Mouse (Mus musculus) left cerebral cortex, postnatal 4 days (tissue): ENCODE measurements around the gene Rad51b. TPM values are rescaled to one million over a fixed set of nuclear protein-coding genes. Genes with fewer than 3 reads are reported as not detected.
A peak's percentile ranks its signal among the peaks of the same experiment; 100 is the strongest.

Source experiments
- DNase-seq: peaks from one replicate; pipeline ENCODE4 v3.0.0-alpha.2; 2022
- intact Hi-C: fragments of 180-260 bp; cut with DNase I; formaldehyde crosslinking; loops from one replicate; pipeline ENCODE4 v1.15.1; 2025
- total RNA-seq, 2 experiments: library from RNA; stranded (reverse); gene quantifications; 2 replicates each; pipeline ENCODE4 v1.2.3; 2021

The Rad51b gene
- total RNA-seq, 2 experiments from 2014 or later: 0.56 to 0.84 TPM

DNA sequence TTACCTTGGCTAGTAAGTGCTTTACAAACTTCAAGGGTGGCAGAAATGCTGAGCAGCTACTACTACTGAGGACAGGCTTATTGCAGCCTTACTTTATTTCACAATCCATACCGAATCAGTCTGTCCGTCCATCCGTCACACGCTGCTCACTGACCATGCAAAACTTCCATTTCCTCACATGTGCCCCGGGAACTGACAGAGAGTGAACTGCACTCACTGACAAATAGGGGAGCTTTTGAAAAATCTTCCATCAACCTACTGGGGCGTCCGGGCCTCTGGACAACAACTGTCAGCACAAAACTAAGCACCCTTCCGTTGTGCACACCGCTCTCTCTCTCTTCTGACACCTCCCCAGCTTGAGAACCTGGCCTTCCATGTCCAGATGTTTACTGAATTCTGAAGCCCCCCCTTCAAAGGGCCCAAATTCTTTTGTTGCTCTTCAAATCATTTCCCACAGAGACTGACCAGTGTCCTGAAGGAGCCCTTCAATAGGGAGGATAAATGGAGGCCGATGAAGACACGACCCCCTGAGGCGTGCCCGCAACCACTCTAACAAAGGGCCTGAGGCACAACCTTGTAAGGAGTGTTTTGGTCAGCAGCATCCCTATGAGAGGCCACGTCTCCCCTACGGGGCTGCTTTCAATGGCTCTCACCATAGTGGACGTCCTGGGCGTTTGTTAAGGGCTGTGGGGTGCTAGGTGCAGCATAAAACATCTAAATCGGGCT, 515.9 kb downstream of the Rad51b start:
- intact Hi-C loops: no loop called here
- no peak for DNase-seq

DNA sequence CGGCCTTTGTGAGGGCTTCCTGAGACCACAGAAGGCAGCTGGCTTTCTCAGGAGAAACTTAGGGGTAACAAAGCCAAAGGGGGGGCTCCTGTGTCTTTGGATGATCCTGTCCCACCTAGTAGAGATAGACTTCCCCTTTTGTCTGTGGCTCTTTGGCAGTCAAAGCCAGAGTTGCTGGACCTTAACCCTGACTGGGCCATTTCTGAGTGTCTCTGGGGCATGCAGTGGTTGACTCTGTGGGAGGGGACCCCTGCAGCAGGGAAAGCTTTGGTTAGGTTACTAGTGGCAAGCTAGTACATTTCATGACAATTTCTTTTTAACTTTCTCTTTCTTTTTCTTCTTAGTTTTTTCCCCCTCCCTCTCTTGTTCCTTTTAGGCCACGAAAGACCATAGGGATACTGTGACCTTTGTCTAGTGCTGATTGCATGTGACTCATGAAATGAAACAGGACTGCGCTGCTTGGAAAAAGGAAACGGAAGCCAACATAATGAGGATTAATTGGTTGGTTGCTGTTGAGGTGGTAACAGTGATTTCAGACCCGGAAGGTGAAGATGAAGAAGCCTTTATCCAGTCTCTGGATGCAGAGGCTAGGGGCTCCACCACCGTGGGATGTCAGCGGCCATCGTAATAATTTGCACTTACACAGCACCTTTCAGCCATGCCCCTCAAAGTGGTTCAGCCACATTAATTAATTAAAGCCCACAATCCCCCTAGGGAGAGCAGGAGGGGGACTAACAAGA, 516.7 kb downstream of the Rad51b start:
- no peak for DNase-seq
- intact Hi-C loops: no loop called here

DNA sequence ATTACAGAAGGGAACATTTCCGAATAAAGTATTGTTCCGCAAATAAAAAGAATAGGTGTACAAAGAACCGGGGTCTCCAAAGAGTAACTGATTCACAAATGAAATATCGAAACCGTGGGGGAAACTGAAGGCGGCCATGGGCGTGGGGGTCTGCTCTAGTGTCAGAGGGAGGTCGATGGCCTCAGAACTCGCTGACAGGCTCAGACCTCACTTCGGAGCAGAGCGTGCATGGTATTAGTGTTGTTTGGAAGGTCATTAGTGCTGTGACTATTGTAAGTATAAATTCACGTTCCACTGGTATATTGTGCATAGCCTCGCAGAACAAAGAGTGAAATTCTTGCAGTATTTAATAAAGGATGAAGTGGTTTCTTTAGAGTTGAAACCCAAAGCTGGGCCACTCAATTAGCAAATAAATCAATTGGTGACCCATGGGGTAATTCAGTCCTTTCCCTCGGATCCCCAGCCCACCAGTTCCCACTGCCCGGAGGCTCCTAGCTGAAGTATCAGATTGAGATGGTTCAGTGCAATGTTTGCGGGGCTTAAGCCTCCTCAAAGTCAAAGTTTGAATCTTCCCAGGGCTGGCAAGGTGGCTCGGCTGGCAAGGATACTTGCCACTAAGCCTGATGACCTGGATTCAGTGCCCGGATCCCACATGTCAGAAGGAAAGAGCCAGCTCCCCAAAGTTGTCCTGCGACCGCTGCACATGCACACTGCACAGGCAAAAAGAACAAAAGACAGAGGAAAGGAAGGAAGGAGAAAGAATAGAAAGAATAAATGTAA, 517.4 kb downstream of the Rad51b start:
- no peak for DNase-seq

DNA sequence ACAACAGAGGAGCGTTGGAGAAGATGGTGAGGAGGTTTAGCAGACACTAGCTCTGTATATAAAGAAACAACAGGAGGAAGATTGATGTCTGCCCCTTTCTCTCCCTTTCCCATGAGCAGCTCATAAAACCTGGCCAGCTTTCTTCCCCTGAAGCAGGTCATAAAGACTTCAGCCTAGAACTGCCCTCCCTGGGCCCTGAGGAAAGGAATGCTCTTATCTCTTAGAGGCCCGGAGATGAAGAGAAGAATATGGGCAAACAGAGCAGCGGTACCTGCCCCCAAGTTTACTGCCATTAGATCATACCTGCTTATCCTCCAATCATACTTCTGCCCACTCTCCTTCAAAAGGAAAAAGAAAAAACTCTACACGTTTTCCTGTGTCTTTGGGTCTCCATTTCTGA, 519.2 kb downstream of the Rad51b start:
- intact Hi-C loops: no loop called here
- no peak for DNase-seq

More for the DNA sequence above, 517.4 kb downstream of the Rad51b start:
- intact Hi-C loops: no loop called here

DNA sequence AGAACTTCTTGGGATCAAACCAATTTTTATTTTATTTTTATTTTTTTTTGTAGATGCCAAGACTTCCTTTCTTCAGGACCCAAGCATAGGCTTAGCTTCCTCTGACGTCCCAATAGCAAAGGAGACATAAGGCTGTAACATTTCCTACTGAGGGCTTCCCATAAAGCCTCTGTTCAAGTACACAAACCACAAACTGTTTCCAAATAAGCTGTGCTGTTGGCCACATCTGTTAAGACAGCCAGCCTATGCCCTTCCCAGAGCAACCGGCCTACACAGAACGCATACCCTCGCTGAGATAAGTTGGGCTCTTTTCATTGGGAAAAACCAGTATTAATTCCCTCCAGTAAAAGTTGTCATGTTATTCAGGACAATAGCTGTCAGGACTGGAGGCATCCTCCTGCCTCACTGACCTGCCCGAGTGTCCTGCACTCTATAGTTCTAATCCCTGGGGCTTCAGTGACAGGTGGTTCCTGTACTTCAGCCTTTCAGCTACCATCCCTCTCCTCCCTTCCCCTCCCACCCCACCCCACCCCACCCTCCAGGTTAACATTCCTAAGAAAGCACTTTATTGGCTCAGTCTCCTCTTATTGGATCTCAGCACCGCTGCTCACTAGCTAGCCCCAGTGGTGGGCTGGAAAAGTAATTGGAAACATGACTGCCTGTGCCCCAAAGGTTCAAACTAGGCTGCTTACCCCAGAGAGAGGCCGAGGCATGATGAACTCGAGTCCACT, 523.3 kb downstream of the Rad51b start:
- intact Hi-C loops: no loop called here

DNA sequence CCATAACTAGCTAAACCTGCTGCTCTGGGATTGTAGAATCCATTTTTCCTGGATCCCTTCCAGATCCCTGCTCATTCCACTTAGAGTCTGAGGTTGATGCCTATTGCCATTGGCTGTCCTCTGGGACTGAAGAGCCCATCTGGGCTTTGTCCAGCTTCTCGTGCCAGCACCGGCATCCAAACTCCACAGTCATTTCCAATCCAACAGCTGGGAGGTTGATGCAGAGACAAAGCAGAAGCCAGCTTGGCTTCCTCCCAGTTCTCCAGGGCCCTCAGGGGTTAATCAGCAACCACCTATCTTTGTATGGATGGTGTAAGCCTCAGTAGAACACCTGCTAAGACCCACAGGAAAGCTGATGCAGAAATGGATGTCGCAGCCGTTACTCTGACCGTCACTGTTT, 524.8 kb downstream of the Rad51b start:
- intact Hi-C loops: no loop called here
- DNase-seq: peak; percentile 89

More for the DNA sequence above, 523.3 kb downstream of the Rad51b start:
- DNase-seq: no peak

DNA sequence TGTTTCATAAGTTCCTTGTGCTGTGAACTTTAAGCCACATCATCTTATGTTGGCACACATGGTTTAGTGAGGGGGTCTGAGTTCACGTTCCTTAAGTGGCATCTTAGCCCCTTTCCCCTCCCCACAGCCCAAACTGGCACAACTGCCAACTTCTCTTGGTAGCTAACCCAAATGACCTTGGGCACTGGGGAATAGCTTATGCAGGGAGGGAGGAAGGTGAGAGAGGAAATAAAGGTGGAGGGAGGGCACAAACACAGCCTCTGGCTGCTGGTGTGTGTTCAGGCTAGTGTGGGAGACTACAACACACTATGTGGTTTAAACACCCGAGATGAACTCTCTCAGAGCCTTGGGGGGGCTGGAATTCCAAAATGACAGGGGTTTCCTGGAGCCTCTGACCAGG, 525.3 kb downstream of the Rad51b start:
- intact Hi-C loops: no loop called here
- no peak for DNase-seq

DNA sequence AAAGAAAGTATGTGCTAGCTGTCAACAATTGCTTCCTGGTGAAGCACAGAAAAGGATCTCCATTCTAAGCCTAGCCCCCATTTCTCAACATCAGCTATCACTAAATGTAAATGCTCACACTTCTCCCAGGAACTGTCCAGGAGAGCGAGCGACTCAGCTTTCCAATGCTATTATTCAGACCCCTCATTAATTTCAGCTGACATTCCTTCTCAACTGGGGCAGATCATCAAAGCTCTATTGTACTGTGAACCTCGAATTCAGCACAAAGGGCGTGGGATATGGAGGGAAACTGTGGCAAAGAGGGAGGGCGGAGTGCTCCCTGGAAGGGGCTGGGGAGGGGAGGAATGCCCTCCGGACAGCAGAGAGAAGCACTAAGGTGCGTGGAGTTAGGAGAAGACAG, 528.8 kb downstream of the Rad51b start:
- intact Hi-C loops: no loop called here
- DNase-seq: no peak

DNA sequence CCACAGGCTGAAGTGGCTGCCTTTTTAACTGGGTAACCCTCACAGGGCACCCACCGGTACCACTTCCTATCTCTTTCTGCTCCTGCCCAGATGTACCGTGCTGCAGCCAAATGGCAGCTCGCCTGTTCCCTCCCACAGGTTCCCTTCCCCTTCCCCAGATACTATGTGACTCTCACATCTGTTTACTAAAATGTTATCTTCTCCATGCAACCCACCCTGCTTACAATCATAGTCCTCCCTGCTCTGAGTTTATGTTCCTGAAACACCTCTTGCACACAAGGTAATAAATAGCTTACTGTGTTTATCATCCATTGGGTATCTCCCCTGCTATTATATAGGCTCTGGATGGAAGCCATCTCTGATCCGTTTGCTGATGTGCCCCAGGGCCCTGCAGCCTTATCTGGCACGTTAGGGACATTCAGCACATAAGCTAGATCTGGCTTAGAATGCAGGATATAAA, 530.2 kb downstream of the Rad51b start:
- intact Hi-C loops: no loop called here
- DNase-seq: no peak

DNA sequence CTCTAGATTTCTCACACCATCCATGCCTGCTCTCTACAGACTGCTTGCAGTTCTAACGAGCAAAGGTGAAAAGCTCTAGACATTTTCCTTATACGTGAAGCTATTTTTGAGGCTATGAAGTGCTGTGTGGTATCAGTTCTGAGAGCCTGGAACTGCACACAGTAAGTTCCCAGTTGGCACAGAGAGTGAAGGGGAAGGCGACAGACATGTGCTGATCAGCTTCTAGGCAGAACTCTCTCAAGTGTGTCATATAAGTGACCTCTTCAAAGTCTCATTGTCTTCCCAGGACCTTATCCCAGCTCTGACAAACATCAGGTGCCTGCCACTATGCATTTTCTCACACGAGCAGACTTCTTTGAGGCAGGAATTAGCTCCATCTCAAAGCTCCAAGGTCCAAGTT, 530.7 kb downstream of the Rad51b start:
- no peak for DNase-seq
- intact Hi-C loops: no loop called here

DNA sequence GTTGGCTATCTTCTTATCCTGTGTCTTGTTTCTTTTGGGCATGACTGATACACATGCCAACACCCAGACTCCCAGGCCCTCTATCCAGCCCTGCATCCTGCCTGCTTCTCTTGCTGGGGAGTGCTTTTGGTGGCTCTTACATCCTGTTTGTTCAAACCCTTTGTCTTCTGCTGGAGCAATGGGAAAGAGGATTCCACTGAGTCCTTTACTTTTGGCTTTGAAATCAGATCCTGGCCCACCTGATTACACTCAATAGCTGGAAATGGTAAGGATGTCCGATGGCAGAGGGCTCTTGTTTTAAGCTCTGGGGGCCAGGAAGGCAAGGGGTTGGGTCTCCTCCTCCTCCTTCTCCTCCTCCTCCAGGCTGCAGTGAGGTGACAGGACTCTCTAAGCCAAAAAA, 533.6 kb downstream of the Rad51b start:
- intact Hi-C loops: no loop called here
- no peak for DNase-seq

DNA sequence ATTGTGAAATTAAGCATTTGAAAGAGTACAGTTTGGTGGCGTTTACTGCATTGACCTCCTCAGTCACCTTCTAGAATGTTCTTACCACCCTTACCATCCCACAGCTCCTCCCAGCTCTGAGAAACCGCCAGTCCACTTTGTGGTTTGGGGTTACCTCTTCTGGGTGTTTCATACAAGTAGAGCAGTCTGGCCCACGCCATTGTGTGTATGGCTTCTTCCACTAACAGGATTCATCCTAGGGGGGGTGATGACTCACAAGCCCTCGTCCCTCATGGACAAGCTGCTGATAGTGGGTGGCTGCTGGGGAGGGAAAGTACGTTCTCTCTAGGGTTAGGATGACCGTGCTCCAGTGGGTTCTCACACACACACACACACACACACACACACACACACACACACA, 535.5 kb downstream of the Rad51b start:
- DNase-seq: no peak
- intact Hi-C loops: no loop called here

DNA sequence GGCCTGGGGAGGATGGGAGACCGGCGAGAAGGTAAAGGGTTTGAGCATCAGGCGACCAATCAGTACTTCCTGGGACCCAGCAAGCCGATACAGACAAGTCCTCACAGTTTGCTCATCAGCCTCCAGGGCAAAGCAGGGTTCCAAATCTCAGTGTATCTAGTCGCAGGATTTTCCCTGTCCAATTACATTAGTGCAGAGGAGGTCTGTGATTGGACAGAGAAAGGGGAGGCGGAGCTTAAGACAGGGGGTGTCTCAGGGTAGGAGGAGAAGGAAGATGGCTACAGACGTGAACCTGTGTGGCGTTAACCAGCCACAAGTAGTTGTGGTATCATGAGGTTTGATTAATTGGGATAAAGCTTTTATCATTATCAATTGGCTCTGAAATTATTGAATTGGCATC, 538.4 kb downstream of the Rad51b start:
- intact Hi-C loops: no loop called here
- DNase-seq: no peak

DNA sequence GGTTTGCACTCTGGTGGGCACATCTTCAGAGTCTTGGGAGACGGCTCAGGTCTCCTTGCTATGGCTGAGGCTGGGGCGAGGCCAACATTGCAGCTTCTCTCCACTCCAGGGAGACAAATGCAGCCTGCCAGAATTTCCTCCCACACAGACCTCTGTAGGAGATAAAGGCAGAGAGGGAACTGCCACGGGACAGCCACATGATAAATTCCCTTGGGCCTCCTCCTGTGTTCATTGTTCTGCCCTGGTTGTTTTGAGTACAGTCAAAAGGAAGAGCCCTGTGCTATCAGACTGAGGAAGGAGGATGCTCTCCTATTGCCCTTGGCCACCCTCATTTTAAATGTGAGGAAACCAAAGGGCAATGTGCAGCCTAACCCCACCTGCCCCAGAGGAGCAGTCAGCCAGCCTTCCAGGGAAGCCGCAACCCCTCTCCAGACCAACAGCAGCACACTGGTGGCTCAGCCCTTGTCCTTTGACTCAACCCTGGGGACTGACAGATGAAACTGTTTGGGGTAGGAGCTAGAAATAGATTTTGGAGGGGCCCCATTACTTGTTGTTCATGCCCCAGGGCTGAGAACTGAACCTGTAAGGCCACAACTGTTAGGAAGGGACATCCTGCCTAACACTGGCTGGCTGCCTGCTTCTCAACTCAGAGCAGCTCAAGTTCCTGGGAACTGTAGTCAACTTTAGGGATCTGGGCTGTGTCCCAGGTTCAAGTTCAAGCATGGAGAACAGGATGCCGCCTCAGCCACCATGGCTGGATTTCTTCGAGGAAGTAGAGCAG, 541.3 kb downstream of the Rad51b start:
- no peak for DNase-seq
- intact Hi-C loops: no loop called here

DNA sequence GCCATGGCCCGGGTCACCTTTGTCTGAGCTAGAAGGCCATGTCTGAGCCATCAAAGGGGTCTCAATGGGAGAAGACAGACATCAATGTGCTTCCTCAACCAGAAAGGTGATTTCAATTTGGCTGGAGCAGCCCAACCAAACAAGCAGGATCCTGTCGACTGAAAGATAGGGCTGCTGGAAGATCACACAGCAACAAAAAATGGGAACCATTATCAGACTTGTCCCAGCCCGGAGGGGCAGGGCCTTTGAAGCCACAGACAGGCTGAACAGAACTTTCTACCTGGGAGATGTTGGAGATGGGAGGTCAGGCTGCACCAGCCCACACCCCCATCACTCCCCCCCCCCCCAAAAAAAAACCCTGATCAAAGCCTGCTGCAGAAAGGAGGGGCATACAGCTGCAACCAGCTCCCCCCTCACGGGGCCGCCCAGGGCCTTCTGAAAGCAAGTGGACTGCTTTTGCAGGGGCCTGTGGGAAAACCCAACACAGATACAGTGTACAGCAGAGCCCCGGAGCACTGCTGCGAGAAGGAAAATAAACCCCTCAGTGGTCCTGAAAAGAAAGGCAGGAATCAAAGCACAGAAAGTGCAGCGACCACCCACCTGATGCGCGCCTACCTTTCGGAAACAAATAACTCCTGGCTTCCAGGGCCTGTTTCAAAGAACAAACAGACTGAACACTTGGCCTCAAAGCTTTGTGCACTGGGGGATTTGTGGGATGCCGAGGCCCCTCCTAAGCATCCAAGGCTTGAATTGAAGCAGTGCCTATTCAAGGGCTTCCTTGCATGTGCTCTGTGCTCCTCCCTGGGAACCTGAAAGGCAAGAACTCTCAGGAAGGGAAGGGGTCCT, 542.2 kb downstream of the Rad51b start:
- intact Hi-C loops: no loop called here
- no peak for DNase-seq

DNA sequence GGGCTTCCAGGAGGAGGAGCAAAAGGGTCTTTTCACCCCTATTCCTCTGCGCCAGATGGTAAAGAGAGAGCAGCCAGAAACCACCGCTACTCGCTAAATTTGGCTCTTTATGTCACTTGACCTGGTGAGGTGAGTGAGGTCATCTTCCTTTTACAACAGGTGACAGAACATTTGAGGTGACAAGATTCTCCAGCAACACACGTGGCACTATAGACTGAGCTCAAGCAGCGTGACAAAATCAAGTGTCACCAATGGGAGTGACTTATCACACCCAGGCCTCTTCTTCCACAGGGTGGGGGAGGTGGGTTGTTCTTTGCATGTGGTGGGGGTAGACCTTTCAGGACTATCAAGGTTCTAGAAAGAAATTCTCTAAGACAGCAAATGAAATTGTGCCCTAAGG, 543.4 kb downstream of the Rad51b start:
- intact Hi-C loops: no loop called here
- DNase-seq: no peak

DNA sequence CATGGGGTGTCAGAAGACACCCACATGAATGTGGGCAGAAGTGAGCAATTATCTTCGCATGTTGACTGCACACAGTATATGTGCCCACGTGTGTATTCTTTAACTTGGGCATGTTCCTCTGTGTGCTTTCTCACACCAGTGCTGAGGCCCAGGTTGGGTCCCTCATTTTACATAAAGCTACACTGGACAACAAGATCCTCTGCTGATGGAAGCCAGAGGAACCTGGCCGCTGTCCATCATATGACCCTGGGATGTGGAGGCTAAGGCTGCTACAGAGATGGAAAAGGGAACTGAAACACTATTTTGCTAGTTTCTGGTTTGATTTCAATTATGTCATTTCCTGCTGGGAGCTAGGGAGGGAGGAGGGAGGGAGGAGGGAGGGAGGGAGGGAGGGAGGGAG, 544.2 kb downstream of the Rad51b start:
- no peak for DNase-seq
- intact Hi-C loops: no loop called here

DNA sequence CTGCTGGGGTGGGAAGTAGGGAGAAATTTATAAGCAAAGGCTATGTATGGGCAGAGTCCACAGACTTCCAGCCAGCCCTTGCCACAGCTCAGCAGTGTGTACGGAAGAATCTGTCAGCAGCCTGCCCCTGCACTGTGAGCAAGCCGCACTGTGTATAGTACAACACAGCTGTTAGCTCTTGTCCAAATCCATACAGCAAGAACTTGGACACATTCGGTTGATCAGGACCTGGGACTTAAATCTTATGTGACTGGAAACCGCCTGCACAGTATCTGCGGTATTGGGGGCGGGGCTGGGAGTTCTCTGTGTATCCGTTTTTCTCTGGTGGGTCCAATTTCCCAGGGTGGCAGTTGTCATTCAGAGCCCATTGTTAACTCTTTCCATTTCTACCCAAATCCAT, 545.2 kb downstream of the Rad51b start:
- intact Hi-C loops: no loop called here
- DNase-seq: no peak

DNA sequence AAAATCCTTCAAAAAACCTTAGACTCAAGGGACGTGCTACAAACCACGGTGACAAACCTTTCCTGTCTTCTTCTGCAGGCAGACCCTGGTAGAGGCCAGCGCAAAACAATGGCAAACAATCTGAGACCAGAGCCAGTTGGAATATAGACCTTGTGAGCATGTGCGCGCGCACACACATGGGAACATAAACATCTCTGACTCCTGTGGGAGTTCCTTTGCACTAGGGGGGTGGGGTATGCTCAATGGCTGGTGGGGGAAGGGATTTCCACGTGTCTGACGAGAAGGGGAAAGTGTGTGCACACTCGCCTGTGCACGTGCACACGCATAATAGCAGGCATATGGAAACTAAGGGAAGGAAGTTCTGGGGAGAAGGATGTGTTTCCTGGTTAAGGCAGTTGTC, 545.9 kb downstream of the Rad51b start:
- intact Hi-C loops: no loop called here
- DNase-seq: no peak
